Mouse (Mus musculus) kidney, adult 2 months (tissue): ENCODE measurements around the gene Col27a1. TPM values are rescaled to one million over a fixed set of nuclear protein-coding genes. Genes with fewer than 3 reads are reported as not detected.

Source experiments
- DNase-seq: peaks from one replicate; pipeline ENCODE4 v3.0.0; 2021
- H3K27ac ChIP-seq: fragments of 200-500 bp; 2 replicates; pipeline ENCODE4 v1.5.1; 2012; ENCODE audit warnings: low read depth, low read length, control low read depth, inconsistent platforms; ENCODE audit not compliant: insufficient read depth
- H3K27me3 ChIP-seq: fragments of 200-500 bp; replicated peaks from 2 replicates; pipeline ENCODE4 v1.6.1; 2012; ENCODE audit warnings: mild to moderate bottlenecking, moderate library complexity, low read length, inconsistent platforms; ENCODE audit not compliant: control insufficient read depth, insufficient read depth
- H3K36me3 ChIP-seq: fragments of 200-500 bp; 2 replicates; pipeline ENCODE4 v1.6.1; 2012; ENCODE audit warnings: mild to moderate bottlenecking, moderate library complexity, low read length, inconsistent platforms; ENCODE audit not compliant: control insufficient read depth, insufficient read depth
- H3K4me1 ChIP-seq: fragments of 200-500 bp; 2 replicates; pipeline ENCODE4 v1.6.1; 2011; ENCODE audit warnings: low read length; ENCODE audit not compliant: control insufficient read depth, insufficient read depth
- H3K4me3 ChIP-seq: fragments of 200-500 bp; 2 replicates; pipeline ENCODE4 v1.5.1; 2011; ENCODE audit warnings: mild to moderate bottlenecking, low read depth, low read length, control low read depth; ENCODE audit not compliant: insufficient read depth
- CTCF ChIP-seq: fragments of 200-500 bp; conservative IDR thresholded peaks from 2 replicates; pipeline ENCODE4 v1.5.1; 2011; ENCODE audit warnings: low read depth, mild to moderate bottlenecking, control low read depth, low read length, moderate library complexity, mixed read lengths; ENCODE audit not compliant: insufficient read depth, insufficient read length
- POLR2A ChIP-seq: fragments of 200-500 bp; IDR thresholded peaks from one replicate; pipeline ENCODE4 v1.6.1; 2011; ENCODE audit warnings: low read depth, low read length, control low read depth
- WGBS: fragments of 180-500 bp; shearing (Covaris S2); methylation state at CpG from one replicate; pipeline ENCODE4 v1.1.7; 2018; 5-methylcytosine and 5-hydroxymethylcytosine counted together
- polyA plus RNA-seq: library from polyadenylated mRNA; depleted of rRNA; stranded (reverse); fragments of >200 nt; gene quantifications from 2 replicates; pipeline ENCODE4 v1.2.3, GENCODE M21; 2012; rRNA removed

Gene Col27a1
- polyA plus RNA-seq, 1 experiment, result 23.1 TPM

DNA sequence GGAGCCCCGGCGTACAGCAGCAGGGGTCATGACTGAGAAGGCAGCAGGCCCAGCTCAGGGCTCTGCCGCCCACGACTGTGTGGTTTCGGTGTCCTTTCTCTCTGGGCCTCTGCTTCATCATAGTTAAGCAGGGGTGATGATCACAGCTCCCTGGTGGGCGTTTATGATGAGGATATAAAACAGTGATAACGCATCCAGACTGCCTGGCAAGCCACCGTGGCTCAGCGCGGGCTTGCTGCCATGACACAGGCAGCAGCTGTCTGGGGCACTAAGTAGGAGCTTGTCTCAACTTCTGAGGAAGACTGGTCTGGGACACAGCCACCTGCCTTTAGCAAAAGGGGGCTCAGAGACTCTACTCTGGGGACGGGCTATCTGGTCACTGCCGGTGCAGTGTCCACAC is 169.7 kb downstream of the Col27a1 start:
- Histone ChIP-seq H3K27me3 (no peaks in the 10 kb centered on the region), H3K4me3 (no peak overlapping the region), H3K4me1 (no peaks in the 10 kb centered on the region), H3K27ac (no peak overlapping the region), H3K36me3 (no peaks in the 10 kb centered on the region)
- DNase-seq, result no peak
- WGBS, result 80% methylated on average over 12 of the region's 12 CpGs
- TF ChIP-seq CTCF (no peak), POLR2A (no peak)

- 89% methylated on average over 4 of the region's 4 CpGs for WGBS
- H3K36me3 ChIP-seq, result no peaks in the 10 kb centered on the region
- DNase-seq, result no peak
- no peaks in the 10 kb centered on the region for H3K27me3 ChIP-seq
- no peak overlapping the region for H3K27ac ChIP-seq
- TF ChIP-seq CTCF (no peak), POLR2A (no peak)
- no peak overlapping the region for H3K4me3 ChIP-seq
- no peaks in the 10 kb centered on the region for H3K4me1 ChIP-seq
Measured at GRCm38 (mm10) chr4:63384262-63384661, 170.5 kb downstream of the Col27a1 start.

Other genes starting within 250 kb of the Col27a1 start
- gene Zfp618, start 248.4 kb upstream of the Col27a1 start, polyA plus RNA-seq, result 7.7 and 10.2 TPM in 2 replicates
- 2.7 and 3.9 TPM in 2 replicates for gene Ambp, start 59.2 kb upstream of the Col27a1 start, polyA plus RNA-seq
- 187 and 263 TPM in 2 replicates for gene Kif12, start 41.9 kb upstream of the Col27a1 start, polyA plus RNA-seq
- 7.1 and 8.9 TPM in 2 replicates for gene Orm1, start 130.6 kb downstream of the Col27a1 start, polyA plus RNA-seq
- 0.14 and 0.38 TPM in 2 replicates for gene Orm3, start 142.2 kb downstream of the Col27a1 start, polyA plus RNA-seq
- gene Orm2, start 148.4 kb downstream of the Col27a1 start, polyA plus RNA-seq, result 0.16 TPM in 1 of 2 replicates, not detected in the other
- gene Akna, start 189.3 kb downstream of the Col27a1 start, polyA plus RNA-seq, result 2.2 and 5.8 TPM in 2 replicates